Mouse (Mus musculus) Patski (cell line): Measurements from ENCODE around the gene Lmbrd1. TPM values are rescaled to one million over a fixed set of nuclear protein-coding genes. Genes with fewer than 3 reads are reported as not detected.
"Not testable (repeated sequence)": the region's sequence is repeated elsewhere in the genome, so short reads cannot be mapped to it uniquely, and the experiment has no call there.

ENCODE experiments used
- ATAC-seq: fragments of 100-300 bp; one replicate; pipeline ENCODE4 v1.8.0; 2021
- CTCF ChIA-PET: fragments of 350-600 bp; sonication (Branson Sonifier 250); formaldehyde crosslinking; loops from one replicate; lab custom pipeline; 2022; ENCODE audit warnings: inconsistent platforms; lab: Charles Lee
- POLR2A ChIA-PET: fragments of 350-600 bp; sonication (Branson Sonifier 250); formaldehyde crosslinking; loops from one replicate; lab custom pipeline; 2022; ENCODE audit warnings: antibody characterized with exemption, inconsistent platforms; lab: Charles Lee
- DNase-seq: peaks from one replicate; pipeline ENCODE4 v3.0.0-alpha.2; 2011; ENCODE audit warnings: low read depth, low spot score
- H3K27me3 ChIP-seq: fragments of 371-371 bp; one replicate; pipeline ENCODE4 v1.5.1; 2021
- CTCF ChIP-seq: fragments of 100-300 bp; IDR thresholded peaks from one replicate; pipeline ENCODE4 v1.5.1; 2021
- in situ Hi-C: fragments of 300-500 bp; cut with MboI; formaldehyde crosslinking; loops from 3 replicates; pipeline ENCODE4 v1.11.1; 2018; ENCODE audit warnings: low pct_unique_long_range_greater_than_20kb, mixed read lengths
- polyA plus RNA-seq: library from polyadenylated mRNA; unstranded; gene quantifications from one replicate; pipeline ENCODE4 v1.2.3, GENCODE M21; 2021

The Lmbrd1 gene
- polyA plus RNA-seq, 1 experiment from 2014 or later, result 71.1 TPM

DNA sequence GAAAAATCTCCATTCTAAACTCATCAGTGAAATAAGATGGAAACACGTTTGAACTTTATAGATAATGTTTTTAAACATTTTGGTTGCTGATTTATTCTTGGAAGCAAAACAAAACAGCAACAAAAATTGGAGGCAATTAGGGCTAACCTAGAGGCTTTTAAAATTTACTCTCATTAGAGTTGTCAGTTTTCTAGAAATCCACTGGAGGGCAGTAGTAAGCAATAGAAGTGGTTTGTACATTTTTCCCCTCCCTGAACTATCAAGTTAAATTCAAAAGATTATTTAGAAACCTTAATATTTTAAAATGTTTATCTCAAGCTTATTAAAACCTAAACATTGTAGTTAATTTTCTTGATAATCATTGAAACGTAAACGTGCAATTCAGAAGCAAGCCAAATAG, 41.2 kb downstream of the Lmbrd1 start:
- CTCF ChIA-PET, result interaction anchor here (0.9 to 2.1 kb wide), 10 partner anchors 9 to 36 kb away, joined by 3 to 9 read pairs (median 4); no protein-coding TSS in a partner anchor
- in situ Hi-C loops, result loop anchor here (10.0 kb wide), 1 partner anchor 335 kb away; no protein-coding TSS in a partner anchor
- DNase-seq, result no peak
- no peak for ATAC-seq
- no peaks in the 10 kb centered on the region for H3K27me3 ChIP-seq
- no peak for TF ChIP-seq CTCF
- POLR2A ChIA-PET, result no interaction called here

DNA sequence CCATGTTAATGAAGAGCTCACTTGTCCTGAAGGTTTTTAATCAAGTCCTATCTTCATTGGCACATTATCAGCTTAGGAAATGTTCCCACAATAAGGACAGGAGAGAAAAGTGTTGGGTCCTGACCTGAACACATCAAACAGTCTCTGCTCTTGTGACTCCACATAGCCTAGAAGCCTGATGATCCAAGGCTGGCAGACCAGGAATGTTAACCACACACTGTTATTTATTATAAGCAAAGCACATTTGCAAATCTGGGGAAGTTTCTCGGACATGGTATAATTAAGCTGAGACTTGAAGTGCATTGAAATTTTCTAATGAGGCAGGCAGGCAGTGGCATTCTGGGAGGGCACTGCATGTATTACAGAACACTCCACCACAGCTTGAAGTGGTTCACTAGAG, 41.8 kb downstream of the Lmbrd1 start:
- ATAC-seq (no peak), DNase-seq (no peak)
- no peak for TF ChIP-seq CTCF
- in situ Hi-C loops, result no loop called here
- CTCF ChIA-PET, result interaction anchor here (0.9 to 2.1 kb wide), 10 partner anchors 8 to 37 kb away, joined by 3 to 9 read pairs (median 4); no protein-coding TSS in a partner anchor
- H3K27me3 ChIP-seq, result no peaks in the 10 kb centered on the region
- POLR2A ChIA-PET, result interaction anchor here (0.9 kb wide), 1 partner anchor 9 kb away, joined by 4 read pairs; no protein-coding TSS in a partner anchor

DNA sequence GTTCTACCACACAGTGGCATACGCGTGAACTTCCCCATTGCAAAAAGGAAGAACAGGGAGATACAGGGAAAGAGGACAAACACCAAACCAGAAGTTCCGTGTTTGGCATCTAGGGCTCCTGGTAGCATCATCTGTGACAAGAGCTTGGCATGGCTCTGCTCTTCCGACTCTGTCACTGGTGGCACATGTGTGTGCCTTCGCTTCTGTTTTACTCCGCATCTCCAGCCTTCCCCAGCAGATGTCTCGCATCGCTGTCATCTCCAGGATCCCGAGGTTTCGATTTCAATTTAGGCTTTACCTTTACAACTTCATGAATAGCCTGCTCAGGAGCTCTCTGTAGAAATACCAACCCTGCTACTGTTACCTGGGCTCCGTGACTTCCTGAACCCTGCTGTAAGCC, 51.4 kb downstream of the Lmbrd1 start:
- POLR2A ChIA-PET, result interaction anchor here (1.2 kb wide), 1 partner anchor 9 kb away, joined by 4 read pairs; no protein-coding TSS in a partner anchor

DNA sequence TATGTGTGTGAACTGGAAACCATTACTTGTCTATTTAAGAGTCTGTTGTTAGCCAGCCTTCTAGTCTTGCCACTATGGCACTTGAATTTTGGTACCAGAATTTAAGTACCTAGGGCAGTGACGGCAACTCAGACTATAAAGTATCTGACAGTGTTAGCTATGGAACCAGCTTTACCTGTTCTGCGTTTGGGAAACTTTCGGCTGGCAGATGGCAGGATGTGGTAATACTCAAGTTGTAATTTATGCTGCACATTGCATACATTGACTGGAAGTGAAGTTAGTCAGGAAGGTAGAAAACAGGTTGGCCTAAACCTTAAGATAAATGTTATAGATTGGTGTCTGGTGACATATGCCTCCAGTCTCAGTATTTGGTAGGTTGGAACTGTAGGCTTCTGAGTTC, 53.9 kb downstream of the Lmbrd1 start:
- no peak for TF ChIP-seq CTCF
- ATAC-seq (no peak), DNase-seq (no peak)
- ChIA-PET CTCF (interaction anchor here (0.8 to 1.5 kb wide), 2 partner anchors 12 to 13 kb away, joined by 3 to 9 read pairs; no protein-coding TSS in a partner anchor), POLR2A (interaction anchor here (0.6 kb wide), 1 partner anchor 169 kb away, joined by 3 read pairs; no protein-coding TSS in a partner anchor)
- no peaks in the 10 kb centered on the region for H3K27me3 ChIP-seq
- in situ Hi-C loops, result no loop called here

More for the DNA sequence above, 51.4 kb downstream of the Lmbrd1 start:
- TF ChIP-seq CTCF, result no peak
- DNase-seq (no peak), ATAC-seq (no peak)
- in situ Hi-C loops, result no loop called here
- CTCF ChIA-PET, result interaction anchor here (1.5 kb wide), 1 partner anchor 10 kb away, joined by 4 read pairs; no protein-coding TSS in a partner anchor
- no peaks in the 10 kb centered on the region for H3K27me3 ChIP-seq

DNA sequence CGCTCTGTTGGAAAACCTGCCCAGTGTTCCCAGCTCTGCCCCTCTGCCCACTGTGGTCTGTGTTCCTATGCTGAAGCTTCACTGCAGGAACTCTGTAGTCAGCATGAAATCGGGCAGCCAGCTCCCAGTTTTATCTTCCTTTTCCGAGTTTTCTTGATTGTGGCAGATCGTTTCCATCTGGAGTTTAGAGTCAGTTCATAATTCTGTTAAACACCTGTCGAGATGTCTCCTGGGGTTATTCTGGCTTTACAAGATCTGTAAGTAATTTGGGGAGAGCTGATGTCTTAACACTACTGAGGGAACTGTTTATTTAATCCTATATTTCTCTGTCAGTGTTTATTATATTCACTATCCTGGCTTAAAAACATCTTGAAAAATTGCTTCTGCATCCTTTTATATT, 56.4 kb downstream of the Lmbrd1 start:
- CTCF ChIA-PET, result interaction anchor here (0.9 to 1.1 kb wide), 3 partner anchors 14 to 36 kb away, joined by 3 read pairs; no protein-coding TSS in a partner anchor
- no peaks in the 10 kb centered on the region for H3K27me3 ChIP-seq
- in situ Hi-C loops, result no loop called here
- TF ChIP-seq CTCF, result no peak
- POLR2A ChIA-PET, result no interaction called here
- no peak for DNase-seq
- ATAC-seq, result no peak

DNA sequence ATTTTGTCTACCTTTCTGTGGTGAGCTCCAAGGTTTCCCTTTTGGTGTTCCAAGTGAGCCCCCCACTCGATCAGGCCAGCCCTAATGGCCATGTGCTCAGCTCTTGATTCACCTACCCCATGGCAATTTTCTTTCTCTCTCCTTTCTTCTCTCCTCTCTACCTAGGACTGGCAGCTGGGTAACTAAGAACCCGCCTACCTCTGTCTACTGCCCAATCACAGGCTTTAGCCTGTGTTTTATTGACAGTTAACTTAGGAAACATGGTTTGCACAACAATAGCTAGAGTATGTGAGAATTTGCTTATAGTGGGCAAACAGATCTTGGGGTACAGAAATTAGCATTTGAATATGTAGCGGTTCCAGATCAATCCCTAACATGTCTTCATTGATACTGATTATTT, 62.5 kb downstream of the Lmbrd1 start:
- POLR2A ChIA-PET, result no interaction called here
- no peak for TF ChIP-seq CTCF
- ATAC-seq, result no peak
- in situ Hi-C loops, result no loop called here
- H3K27me3 ChIP-seq, result no peaks in the 10 kb centered on the region
- CTCF ChIA-PET, result no interaction called here
- no peak for DNase-seq

DNA sequence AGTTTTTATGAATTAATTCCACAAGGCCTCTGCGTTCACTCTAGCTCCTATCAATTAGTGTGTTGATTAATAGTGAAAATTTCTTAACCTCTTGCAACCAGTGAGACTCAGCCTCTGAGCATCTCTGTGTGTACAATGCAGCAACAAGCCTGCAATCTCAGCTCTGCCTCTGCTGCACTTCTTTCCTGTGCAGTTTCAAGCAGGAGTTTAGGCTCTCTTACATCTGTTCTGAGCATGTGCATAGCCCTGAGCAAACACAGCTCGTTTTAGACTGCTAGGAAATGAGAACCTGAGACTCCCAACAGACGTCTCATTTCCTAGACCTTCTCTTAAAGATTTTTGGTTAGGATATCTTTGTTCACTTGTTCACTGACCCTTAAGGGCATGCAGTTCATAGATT, 63.1 kb downstream of the Lmbrd1 start:
- DNase-seq (no peak), ATAC-seq (no peak)
- H3K27me3 ChIP-seq, result no peaks in the 10 kb centered on the region
- POLR2A ChIA-PET, result no interaction called here
- in situ Hi-C loops, result no loop called here
- CTCF ChIA-PET, result no interaction called here
- no peak for TF ChIP-seq CTCF

DNA sequence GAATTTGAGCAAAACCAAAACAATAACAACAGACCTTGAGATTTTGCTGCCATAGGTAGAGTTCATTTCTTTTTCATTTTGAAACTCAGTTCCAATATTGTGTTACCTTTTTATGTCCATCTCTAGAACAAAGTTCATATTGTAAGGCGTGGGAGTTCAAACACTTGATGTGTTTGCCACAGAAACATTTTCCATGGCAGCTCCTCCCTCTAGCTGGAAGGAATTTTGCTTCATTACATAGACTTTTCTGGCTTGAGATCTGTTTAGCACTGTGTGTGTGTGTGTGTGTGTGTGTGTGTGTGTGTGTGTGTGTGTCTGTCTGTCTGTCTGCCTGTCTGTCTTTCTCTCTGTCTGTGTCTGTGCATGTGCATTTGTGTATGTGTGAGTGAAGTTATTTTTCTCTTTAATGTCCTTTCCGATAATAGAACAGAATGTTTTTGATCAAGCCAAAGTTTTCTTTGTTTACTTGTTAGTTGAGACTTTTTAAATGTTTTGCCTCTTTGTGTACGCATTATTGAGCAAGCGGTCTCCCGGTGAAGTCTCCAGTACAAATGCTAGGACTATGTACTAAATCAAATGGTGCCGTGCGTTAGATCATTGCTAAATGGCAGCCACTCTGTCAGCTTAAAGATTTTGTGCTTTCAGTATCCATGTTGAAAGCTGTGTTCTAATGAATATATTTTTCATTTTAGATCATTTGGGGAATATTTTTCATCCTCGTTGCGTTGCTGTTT, 64.9 kb downstream of the Lmbrd1 start:
- DNase-seq, result no peak
- no peaks in the 10 kb centered on the region for H3K27me3 ChIP-seq
- ChIA-PET CTCF (interaction anchor here (0.6 kb wide), 1 partner anchor 24 kb away, joined by 3 read pairs; no protein-coding TSS in a partner anchor), POLR2A (no interaction called here)
- ATAC-seq, result no peak
- in situ Hi-C loops, result no loop called here
- TF ChIP-seq CTCF, result no peak

DNA sequence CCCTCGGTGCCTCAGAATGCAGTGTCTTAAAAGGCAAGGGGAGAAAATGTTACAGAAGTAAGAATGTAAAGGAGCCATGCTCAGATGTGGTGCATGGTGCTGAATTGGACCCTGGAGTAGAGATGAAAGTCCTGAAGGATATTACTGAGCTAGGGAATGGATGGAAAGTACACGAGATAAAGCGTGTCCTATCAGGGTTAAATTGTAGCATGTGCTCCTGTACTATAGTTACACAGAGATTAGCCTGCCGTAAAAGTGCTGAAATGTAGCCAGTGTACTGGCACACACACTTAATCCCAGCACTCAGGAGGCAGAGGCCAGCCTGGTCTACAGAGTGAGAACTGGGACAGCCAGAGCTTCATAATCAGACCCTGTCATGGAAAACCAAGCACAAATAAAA, 74.3 kb downstream of the Lmbrd1 start:
- DNase-seq, result no peak
- TF ChIP-seq CTCF, result no peak
- no peaks in the 10 kb centered on the region for H3K27me3 ChIP-seq
- ATAC-seq, result no peak
- in situ Hi-C loops, result no loop called here
- ChIA-PET POLR2A (no interaction called here), CTCF (interaction anchor here (1.0 to 1.3 kb wide), 2 partner anchors 10 to 13 kb away, joined by 3 to 4 read pairs; no protein-coding TSS in a partner anchor)

DNA sequence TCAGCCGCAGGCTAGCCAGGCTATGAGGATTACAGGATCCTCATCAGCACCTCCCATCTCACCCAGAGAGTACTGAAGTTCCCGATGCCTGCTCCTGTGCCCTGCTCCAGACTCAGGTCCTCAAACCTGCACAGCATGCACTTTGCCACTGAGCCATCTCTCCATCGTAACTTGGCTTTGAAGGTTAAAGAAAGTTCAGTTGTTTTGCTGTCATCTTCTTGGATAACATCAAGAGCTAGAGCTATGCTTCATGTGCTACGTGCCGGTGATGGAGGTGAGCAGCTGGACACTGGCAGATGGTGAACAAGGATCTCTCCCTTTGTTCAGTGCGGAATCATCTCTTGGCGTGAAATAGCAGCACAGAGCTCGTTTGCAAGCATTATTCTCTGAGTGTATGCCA, 80.1 kb downstream of the Lmbrd1 start:
- ChIA-PET POLR2A (no interaction called here), CTCF (interaction anchor here (0.8 kb wide), 1 partner anchor 9 kb away, joined by 3 read pairs; no protein-coding TSS in a partner anchor)
- TF ChIP-seq CTCF, result no peak

DNA sequence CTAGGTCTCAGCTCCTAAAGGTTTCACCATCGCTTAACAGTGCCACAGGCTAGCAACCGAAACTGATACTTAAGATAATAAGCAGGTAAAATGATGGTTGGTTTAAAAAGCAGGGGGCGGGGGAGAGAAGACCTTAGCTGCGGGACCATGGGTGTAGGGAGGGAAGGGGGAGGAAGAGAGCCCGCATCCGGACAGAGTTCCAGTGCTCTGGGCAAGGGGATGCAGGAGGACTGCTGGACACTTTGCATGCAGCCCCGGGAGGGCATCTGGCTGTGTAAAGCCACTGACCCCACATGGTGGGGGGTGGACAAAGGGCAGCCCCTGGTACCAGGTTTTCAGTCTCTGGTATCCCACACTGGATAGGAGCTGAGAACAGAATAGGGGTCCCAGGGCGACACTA, 88.0 kb downstream of the Lmbrd1 start:
- ChIA-PET POLR2A (no interaction called here), CTCF (no interaction called here)
- TF ChIP-seq CTCF, result no peak
- in situ Hi-C loops, result no loop called here
- no peak for ATAC-seq
- no peaks in the 10 kb centered on the region for H3K27me3 ChIP-seq
- DNase-seq, result no peak

More for the DNA sequence above, 80.1 kb downstream of the Lmbrd1 start:
- H3K27me3 ChIP-seq, result no peaks in the 10 kb centered on the region
- no peak for ATAC-seq
- in situ Hi-C loops, result no loop called here
- no peak for DNase-seq

DNA sequence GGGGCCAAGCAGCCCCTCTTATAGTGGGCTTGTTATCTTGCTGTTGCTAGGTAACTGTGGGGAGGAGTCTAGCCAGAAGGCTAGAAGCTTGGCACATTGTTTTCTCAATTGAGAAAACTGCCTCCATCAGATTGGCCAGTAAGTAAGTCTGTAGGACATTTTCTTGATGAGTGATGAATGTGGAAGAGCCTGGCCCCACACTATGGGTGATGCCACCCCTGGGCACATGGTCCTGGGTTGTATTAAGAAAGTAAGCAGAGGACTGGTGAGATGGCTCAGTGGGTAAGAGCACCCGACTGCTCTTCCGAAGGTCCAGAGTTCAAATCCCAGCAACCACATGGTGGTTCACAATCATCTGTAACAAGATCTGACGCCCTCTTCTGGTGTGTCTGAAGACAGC, 88.8 kb downstream of the Lmbrd1 start:
- POLR2A ChIA-PET, result interaction anchor here (0.7 kb wide), 1 partner anchor 1474 kb away, joined by 10 read pairs; no protein-coding TSS in a partner anchor
- ATAC-seq, H3K27me3 ChIP-seq, CTCF ChIA-PET, in situ Hi-C loops, DNase-seq: not testable (repeated sequence)
